Mouse (Mus musculus) bone marrow macrophage, adult 2 months (primary cell): ENCODE measurements around the gene Polr2c. TPM values are rescaled to one million over a fixed set of nuclear protein-coding genes. Genes with fewer than 3 reads are reported as not detected.
A peak's percentile ranks its signal among the peaks of the same experiment; 100 is the strongest.

Source experiments
- H3K27ac ChIP-seq: 2 replicates; pipeline ENCODE4 v1.5.1; 2012; ENCODE audit warnings: low read depth, low read length; ENCODE audit not compliant: insufficient read depth
- H3K4me1 ChIP-seq: 2 replicates; pipeline ENCODE4 v1.6.1; 2012; ENCODE audit warnings: low read length; ENCODE audit not compliant: control insufficient read depth, insufficient read depth
- H3K4me3 ChIP-seq: 2 replicates; pipeline ENCODE4 v1.5.1; 2012; ENCODE audit warnings: mild to moderate bottlenecking, low read length, moderate library complexity; ENCODE audit not compliant: insufficient read depth
- CTCF ChIP-seq: IDR thresholded peaks from 2 replicates; pipeline ENCODE4 v1.5.1; 2012; ENCODE audit warnings: low read depth, mild to moderate bottlenecking, low read length, moderate library complexity
- POLR2A ChIP-seq: IDR thresholded peaks from 2 replicates; pipeline ENCODE4 v1.6.1; 2012; ENCODE audit warnings: mild to moderate bottlenecking, low read depth, low read length, borderline replicate concordance
- polyA plus RNA-seq: library from polyadenylated mRNA; stranded (reverse); fragments of >200 nt; gene quantifications from 2 replicates; pipeline ENCODE4 v1.2.4, GENCODE M21; 2012; ENCODE audit not compliant: missing spikeins, insufficient read depth, insufficient read length

Gene Polr2c
- polyA plus RNA-seq, 1 experiment = 44.9 TPM

- no peaks in the 10 kb centered on the region for H3K4me1 ChIP-seq
- H3K4me3 ChIP-seq = no peak overlapping the region
- no peak for TF ChIP-seq CTCF
- no peak for TF ChIP-seq POLR2A
- H3K27ac ChIP-seq = no peak overlapping the region
Observed at GRCm38 (mm10) chr8:94904450-94905175, 47.4 kb downstream of the Polr2c start.

GRCm38 (mm10) chr8:94907591-94908300 is 50.5 kb downstream of the Polr2c start:
- TF ChIP-seq POLR2A (no peak), CTCF (no peak)
- H3K27ac ChIP-seq = no peak overlapping the region
- no peak overlapping the region for H3K4me3 ChIP-seq
- H3K4me1 ChIP-seq = no peaks in the 10 kb centered on the region

- H3K4me1 ChIP-seq = no peaks in the 10 kb centered on the region
- no peak overlapping the region for H3K4me3 ChIP-seq
- no peak overlapping the region for H3K27ac ChIP-seq
- TF ChIP-seq POLR2A (no peak), CTCF (peak; percentile 64)
Observed at GRCm38 (mm10) chr8:94908847-94909246, 51.6 kb downstream of the Polr2c start.

GRCm38 (mm10) chr8:94913061-94913660 is 55.9 kb downstream of the Polr2c start:
- Histone ChIP-seq H3K4me3 (no peak overlapping the region), H3K27ac (no peak overlapping the region), H3K4me1 (no peaks in the 10 kb centered on the region)
- no peak for TF ChIP-seq POLR2A
- no peak for TF ChIP-seq CTCF

GRCm38 (mm10) chr8:94914256-94914655 is 57.0 kb downstream of the Polr2c start:
- Histone ChIP-seq H3K27ac (no peak overlapping the region), H3K4me1 (no peaks in the 10 kb centered on the region), H3K4me3 (no peak overlapping the region)
- TF ChIP-seq CTCF = no peak
- TF ChIP-seq POLR2A = no peak

GRCm38 (mm10) chr8:94914701-94915101 is 57.5 kb downstream of the Polr2c start:
- no peak overlapping the region for H3K4me3 ChIP-seq
- no peaks in the 10 kb centered on the region for H3K4me1 ChIP-seq
- TF ChIP-seq CTCF (no peak), POLR2A (no peak)
- no peak overlapping the region for H3K27ac ChIP-seq

- TF ChIP-seq CTCF = no peak
- TF ChIP-seq POLR2A = no peak
- no peak overlapping the region for H3K27ac ChIP-seq
- no peaks in the 10 kb centered on the region for H3K4me1 ChIP-seq
- H3K4me3 ChIP-seq = no peak overlapping the region
Observed at GRCm38 (mm10) chr8:94916311-94916959, 59.2 kb downstream of the Polr2c start.

- TF ChIP-seq CTCF (no peak), POLR2A (no peak)
- no peak overlapping the region for H3K27ac ChIP-seq
- no peaks in the 10 kb centered on the region for H3K4me1 ChIP-seq
- H3K4me3 ChIP-seq = no peak overlapping the region
Observed at GRCm38 (mm10) chr8:94916960-94917324, 59.7 kb downstream of the Polr2c start.

GRCm38 (mm10) chr8:94917352-94917751 is 60.1 kb downstream of the Polr2c start:
- Histone ChIP-seq H3K4me3 (peak overlapping the region; percentile 36; the same call in 1 of the 2 replicates), H3K4me1 (no peaks in the 10 kb centered on the region), H3K27ac (no peak overlapping the region)
- TF ChIP-seq POLR2A (no peak), CTCF (peak; percentile 34; the same call in 1 of the 2 replicates)
